Comparison of ENCODE assay signal across 8 mouse cellular contexts in the genomic region with DNA sequence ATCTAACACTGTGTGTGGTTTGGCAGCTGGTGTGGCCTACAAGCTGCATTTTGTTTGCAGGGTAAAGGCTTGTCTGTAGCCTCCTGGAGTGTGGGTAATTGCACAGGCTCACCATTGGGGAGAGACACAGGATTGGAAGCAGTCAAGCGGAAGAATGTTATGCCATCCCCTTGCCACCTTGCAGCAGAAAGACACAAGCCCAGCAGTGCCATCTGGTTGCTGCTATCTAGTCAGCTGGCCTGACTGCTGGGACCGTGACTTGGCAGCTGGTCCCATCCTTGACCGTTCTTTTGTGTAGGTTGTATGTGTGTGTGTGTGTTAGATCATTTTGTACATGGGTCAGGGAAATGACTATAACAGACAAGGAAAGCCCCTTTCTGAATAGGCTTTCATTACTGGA. TPM values are rescaled to one million over a fixed set of nuclear protein-coding genes. Genes with fewer than 3 reads are reported as not detected.
DNase-seq lines count a peak whose midpoint lies in the region; ATAC-seq and TF ChIP-seq lines count a peak whose summit lies in the region.

No protein-coding gene starts in this region.

- H3K27ac ChIP-seq in cerebellum, adult 2 months (ENCODE audit: insufficient read depth, low read length): peak overlapping the region; percentile 23
- H3K27ac ChIP-seq in hindbrain, embryonic 13.5 days: peak overlapping the region; percentile 84
- H3K27ac ChIP-seq in midbrain, embryonic 12.5 days (replicated peaks): peak overlapping the region; percentile 52; the same call in 1 of the 2 replicates
- no peak overlapping the region for H3K27ac ChIP-seq in kidney, embryonic 15.5 days

- peak; percentile 16 for DNase-seq in A20 (ENCODE audit: low read depth, low spot score)
- DNase-seq in cerebellum, adult 2 months: peak; percentile 75 to 89
- no peak for DNase-seq in urinary bladder, postnatal 4 days (ENCODE audit: low spot score in 2 of 2)
- DNase-seq in adrenal gland, adult (ENCODE audit: inconsistent age in 2 of 2, low spot score in 1 of 2): no peak
- no peak for DNase-seq in urinary bladder, postnatal 10 days (ENCODE audit: low spot score)

- peaks cover 34% of the 10 kb centered on the region for H3K36me3 ChIP-seq in hindbrain, embryonic 13.5 days
- peaks cover 42% of the 10 kb centered on the region for H3K36me3 ChIP-seq in midbrain, embryonic 12.5 days
- H3K36me3 ChIP-seq in kidney, embryonic 15.5 days: peaks cover 54% of the 10 kb centered on the region

- H3K4me1 ChIP-seq in cerebellum, adult 2 months (ENCODE audit: control insufficient read depth, insufficient read depth, low read length): peaks cover 7% of the 10 kb centered on the region; the same call in 1 of the 2 replicates
- peaks cover 23% of the 10 kb centered on the region for H3K4me1 ChIP-seq in hindbrain, embryonic 13.5 days (replicated peaks)
- peaks cover 20% of the 10 kb centered on the region; the same call in 1 of the 2 replicates for H3K4me1 ChIP-seq in midbrain, embryonic 12.5 days
- no peaks in the 10 kb centered on the region for H3K4me1 ChIP-seq in kidney, embryonic 15.5 days

- TF ChIP-seq POLR2A in cerebellum, adult 2 months (IDR thresholded peaks at IDR 0.05; ENCODE audit: borderline replicate concordance, insufficient read depth, low read length): no peak

- H3K9me3 ChIP-seq in hindbrain, embryonic 13.5 days: no peaks in the 10 kb centered on the region
- no peaks in the 10 kb centered on the region for H3K9me3 ChIP-seq in midbrain, embryonic 12.5 days
- H3K9me3 ChIP-seq in kidney, embryonic 15.5 days (replicated peaks): no peaks in the 10 kb centered on the region

- no peak overlapping the region for H3K4me3 ChIP-seq in cerebellum, adult 2 months (replicated peaks; ENCODE audit: insufficient read depth, low read depth, low read length)
- no peak overlapping the region for H3K4me3 ChIP-seq in hindbrain, embryonic 13.5 days
- no peak overlapping the region for H3K4me3 ChIP-seq in midbrain, embryonic 12.5 days
- no peak overlapping the region for H3K4me3 ChIP-seq in kidney, embryonic 15.5 days (replicated peaks)

- H3K4me2 ChIP-seq in hindbrain, embryonic 13.5 days: no peak overlapping the region
- H3K4me2 ChIP-seq in midbrain, embryonic 12.5 days (replicated peaks): no peak overlapping the region
- no peak overlapping the region for H3K4me2 ChIP-seq in kidney, embryonic 15.5 days

- ATAC-seq in hindbrain, embryonic 13.5 days (ENCODE audit: low FRiP score): peak; percentile 92
- 0 out of 2 replicates have a peak, but pooled peaks have one; percentile 41 for ATAC-seq in midbrain, embryonic 12.5 days (ENCODE audit: low FRiP score, low read depth)
- ATAC-seq in kidney, embryonic 15.5 days (replicated peaks; ENCODE audit: low FRiP score): no peak

- 0 out of 2 replicates have a peak overlapping the region, but pooled peaks have one; percentile 0 for H3K9ac ChIP-seq in hindbrain, embryonic 13.5 days
- no peak overlapping the region for H3K9ac ChIP-seq in midbrain, embryonic 12.5 days (replicated peaks)
- no peak overlapping the region for H3K9ac ChIP-seq in kidney, embryonic 15.5 days

- no peaks in the 10 kb centered on the region for H3K27me3 ChIP-seq in cerebellum, adult 2 months (ENCODE audit: control insufficient read depth, insufficient read depth, low read length)
- H3K27me3 ChIP-seq in hindbrain, embryonic 13.5 days: no peaks in the 10 kb centered on the region
- no peaks in the 10 kb centered on the region for H3K27me3 ChIP-seq in midbrain, embryonic 12.5 days
- H3K27me3 ChIP-seq in kidney, embryonic 15.5 days: no peaks in the 10 kb centered on the region

- peak; percentile 52; the same call in 1 of the 2 replicates for TF ChIP-seq CTCF in cerebellum, adult 2 months (IDR thresholded peaks at IDR 0.05; ENCODE audit: borderline replicate concordance, insufficient read depth, low read depth, low read length)

- 12% methylated on average over 3 of the region's 3 CpGs for WGBS in cerebellum, adult 2 months
- 43% methylated on average over 3 of the region's 3 CpGs for WGBS in hindbrain, embryonic 13.5 days
- WGBS in midbrain, embryonic 12.5 days: 76% methylated on average over 3 of the region's 3 CpGs
- 89% methylated on average over 3 of the region's 3 CpGs for WGBS in kidney, embryonic 15.5 days

RNA-seq across cellular contexts. Expression of a gene that starts 33.9 kb away (rescaled TPM):
- 129 and 130 TPM in 2 replicates for polyA plus RNA-seq in cerebellum, adult 2 months (2012; rRNA removed)
- polyA plus RNA-seq in hindbrain, embryonic 13.5 days (2015; fragmentation: Nextera tagmentation; extraction: Ambion mirVana): 209 and 211 TPM in 2 replicates
- 159 and 166 TPM in 2 replicates for polyA plus RNA-seq in midbrain, embryonic 12.5 days (2016; fragmentation: Nextera tagmentation; extraction: Ambion mirVana)
- 83.2 and 85.6 TPM in 2 replicates for polyA plus RNA-seq in kidney, embryonic 15.5 days (2015; fragmentation: Nextera tagmentation; extraction: Ambion mirVana)

Comparison
In these comparisons a context has a peak if more than half of its experiments do, and no peak if none do; other contexts are left out.
1. DNase-seq: peak in A20 (single experiment) and cerebellum, adult 2 months (2 of 2); none in urinary bladder, postnatal 4 days (0 of 2), adrenal gland, adult (0 of 2) and urinary bladder, postnatal 10 days (single experiment).